Mouse (Mus musculus): Measurements from ENCODE around the gene Peg3.

DNA sequence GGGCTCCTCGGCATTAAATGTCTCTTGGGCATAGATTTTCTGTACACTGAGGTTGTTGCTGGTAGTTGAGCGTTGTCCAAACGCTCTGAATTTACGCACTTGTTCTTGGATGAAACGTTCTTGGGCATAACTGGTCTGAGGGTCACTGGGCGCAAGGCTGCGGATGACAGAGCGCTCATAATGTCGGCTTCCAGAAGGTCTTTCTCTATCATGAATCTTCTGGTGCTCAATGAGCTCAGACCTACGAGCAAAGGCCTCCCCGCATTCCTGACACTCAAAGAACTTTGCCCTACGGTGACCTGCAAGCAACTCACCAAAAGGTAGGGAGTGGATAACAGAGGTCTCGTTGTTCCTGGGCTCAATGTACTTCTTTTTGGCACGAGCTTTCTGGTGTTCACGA lies 20.8 kb downstream of the Peg3 start:
- TF ChIP-seq GATA1 (IDR thresholded peaks at IDR 0.05; ENCODE audit: borderline replicate concordance, low read length) (no peak), FLI1 (IDR thresholded peaks at IDR 0.05; ENCODE audit: low read length) (no peak)

All from megakaryocyte, embryonic 14.5 days (primary cell).